Mouse (Mus musculus) olfactory bulb, adult 2 months (tissue): ENCODE results near the gene Bmpr1b.

Source experiments
- CTCF ChIP-seq: fragments of 200-500 bp; IDR thresholded peaks from 2 replicates; pipeline ENCODE4 v1.5.1; 2012; ENCODE audit warnings: low read depth, mild to moderate bottlenecking, low read length, moderate library complexity; ENCODE audit not compliant: insufficient read depth
- POLR2A ChIP-seq: fragments of 200-500 bp; IDR thresholded peaks from 2 replicates; pipeline ENCODE4 v1.6.1; 2012; ENCODE audit warnings: mild to moderate bottlenecking, low read depth, low read length, moderate library complexity; ENCODE audit not compliant: insufficient read depth

- TF ChIP-seq CTCF (no peak), POLR2A (no peak)
Measured at GRCm38 (mm10) chr3:141872337-141873042, 296.7 kb downstream of the Bmpr1b start.
